In genomic region chrX:98890072-98890405, GRCm38 (mm10) we compare ENCODE assay signal across 8 mouse cellular contexts. TPM values are rescaled to one million over a fixed set of nuclear protein-coding genes. Genes with fewer than 3 reads are reported as not detected.
DNase-seq lines count a peak whose midpoint lies in the region; ATAC-seq lines count a peak whose summit lies in the region.

No protein-coding gene starts in this region.

- H3K27me3 ChIP-seq in kidney, embryonic 16.5 days (ENCODE audit: insufficient read depth, low read length), result peaks cover 19% of the 10 kb centered on the region; the same call in 1 of the 2 replicates
- peaks cover 60% of the 10 kb centered on the region for H3K27me3 ChIP-seq in embryonic facial prominence, embryonic 10.5 days (replicated peaks; ENCODE audit: low read depth, poor library complexity, severe bottlenecking)
- no peaks in the 10 kb centered on the region for H3K27me3 ChIP-seq in hindbrain, embryonic 15.5 days
- no peaks in the 10 kb centered on the region; the same call in 1 of the 2 replicates for H3K27me3 ChIP-seq in midbrain, embryonic 13.5 days

- H3K9ac ChIP-seq in kidney, embryonic 16.5 days (replicated peaks; ENCODE audit: low read length), result peak overlapping the region; percentile 66
- peak overlapping the region; percentile 62 for H3K9ac ChIP-seq in hindbrain, embryonic 15.5 days
- peak overlapping the region; percentile 73 for H3K9ac ChIP-seq in midbrain, embryonic 13.5 days (replicated peaks)

- H3K4me2 ChIP-seq in kidney, embryonic 16.5 days (replicated peaks; ENCODE audit: low read depth, low read length), result peak overlapping the region; percentile 61
- H3K4me2 ChIP-seq in hindbrain, embryonic 15.5 days, result peak overlapping the region; percentile 56
- H3K4me2 ChIP-seq in midbrain, embryonic 13.5 days (replicated peaks), result peak overlapping the region; percentile 58

- H3K4me3 ChIP-seq in kidney, embryonic 16.5 days (ENCODE audit: low read length), result peak overlapping the region; percentile 57
- H3K4me3 ChIP-seq in embryonic facial prominence, embryonic 10.5 days, result peak overlapping the region; percentile 64
- H3K4me3 ChIP-seq in hindbrain, embryonic 15.5 days, result peak overlapping the region; percentile 58
- H3K4me3 ChIP-seq in midbrain, embryonic 13.5 days (replicated peaks), result peak overlapping the region; percentile 58

- 24% methylated on average over 14 of the region's 14 CpGs for WGBS in kidney, embryonic 16.5 days
- 12% methylated on average over 14 of the region's 14 CpGs for WGBS in embryonic facial prominence, embryonic 10.5 days
- 19% methylated on average over 14 of the region's 14 CpGs for WGBS in hindbrain, embryonic 15.5 days
- WGBS in midbrain, embryonic 13.5 days, result 14% methylated on average over 14 of the region's 14 CpGs

- no peak for DNase-seq in kidney, adult 9 months
- no peak for DNase-seq in embryonic facial prominence, embryonic 10.5 days (ENCODE audit: low spot score)
- DNase-seq in spleen, postnatal 4 days (ENCODE audit: low spot score in 2 of 2), result no peak
- no peak for DNase-seq in adrenal gland, postnatal 25 days
- DNase-seq in gastrocnemius, postnatal 36 days, result no peak

- H3K4me1 ChIP-seq in kidney, embryonic 16.5 days (ENCODE audit: insufficient read depth, low read length), result peaks cover 4% of the 10 kb centered on the region; the same call in 1 of the 2 replicates
- 0 out of 2 replicates have a peak, but pooled peaks cover 3% of the 10 kb centered on the region for H3K4me1 ChIP-seq in embryonic facial prominence, embryonic 10.5 days
- H3K4me1 ChIP-seq in hindbrain, embryonic 15.5 days (replicated peaks), result peaks cover 3% of the 10 kb centered on the region
- H3K4me1 ChIP-seq in midbrain, embryonic 13.5 days (replicated peaks), result peaks cover 21% of the 10 kb centered on the region

- H3K9me3 ChIP-seq in kidney, embryonic 16.5 days (ENCODE audit: low read length), result no peaks in the 10 kb centered on the region
- H3K9me3 ChIP-seq in embryonic facial prominence, embryonic 10.5 days, result no peaks in the 10 kb centered on the region
- H3K9me3 ChIP-seq in hindbrain, embryonic 15.5 days, result no peaks in the 10 kb centered on the region
- no peaks in the 10 kb centered on the region for H3K9me3 ChIP-seq in midbrain, embryonic 13.5 days

- intact Hi-C loops in gastrocnemius, postnatal 36 days (cut with DNase I), result no loop called here

- H3K27ac ChIP-seq in kidney, embryonic 16.5 days (ENCODE audit: low read length), result peak overlapping the region; percentile 78; the same call in 1 of the 2 replicates
- H3K27ac ChIP-seq in embryonic facial prominence, embryonic 10.5 days (replicated peaks), result peak overlapping the region; percentile 84
- peak overlapping the region; percentile 88 for H3K27ac ChIP-seq in hindbrain, embryonic 15.5 days (replicated peaks)
- peak overlapping the region; percentile 89 for H3K27ac ChIP-seq in midbrain, embryonic 13.5 days

- no peaks in the 10 kb centered on the region for H3K36me3 ChIP-seq in kidney, embryonic 16.5 days (ENCODE audit: insufficient read depth, low read length)
- no peaks in the 10 kb centered on the region for H3K36me3 ChIP-seq in embryonic facial prominence, embryonic 10.5 days (replicated peaks)
- no peaks in the 10 kb centered on the region for H3K36me3 ChIP-seq in hindbrain, embryonic 15.5 days
- no peaks in the 10 kb centered on the region for H3K36me3 ChIP-seq in midbrain, embryonic 13.5 days

- ATAC-seq in kidney, embryonic 16.5 days (ENCODE audit: low FRiP score, low TSS enrichment), result no peak; the same call in 1 of the 2 replicates
- no peak; the same call in 1 of the 2 replicates for ATAC-seq in hindbrain, embryonic 15.5 days (ENCODE audit: low FRiP score, low read depth)
- ATAC-seq in midbrain, embryonic 13.5 days, result peak; percentile 63

RNA-seq across cellular contexts. Expression of gene Ophn1, which starts 0.8 kb away (rescaled TPM):
- 16.0 and 16.3 TPM in 2 replicates for polyA plus RNA-seq in kidney, embryonic 16.5 days (2015; fragmentation: Nextera tagmentation; extraction: Ambion mirVana)
- 12.2 and 13.3 TPM in 2 replicates for polyA plus RNA-seq in embryonic facial prominence, embryonic 10.5 days (2016; fragmentation: Nextera tagmentation; extraction: Ambion mirVana)
- 40.2 and 40.8 TPM in 2 replicates for polyA plus RNA-seq in hindbrain, embryonic 15.5 days (2015; fragmentation: Nextera tagmentation; extraction: Ambion mirVana)
- 41.8 and 43.8 TPM in 2 replicates for polyA plus RNA-seq in midbrain, embryonic 13.5 days (2015; fragmentation: Nextera tagmentation; extraction: Ambion mirVana)
- total RNA-seq in adrenal gland, postnatal 25 days (2021), result 13.3 and 16.1 TPM in 2 replicates
- 1 to 10 TPM; 3.7 to 3.9 TPM for total RNA-seq in gastrocnemius, postnatal 36 days (2021)

RNA-seq across cellular contexts. Expression of gene Yipf6, which starts 46.1 kb away (rescaled TPM):
- polyA plus RNA-seq in kidney, embryonic 16.5 days (2015; fragmentation: Nextera tagmentation; extraction: Ambion mirVana), result 24.2 and 24.5 TPM in 2 replicates
- 17.1 and 18.9 TPM in 2 replicates for polyA plus RNA-seq in embryonic facial prominence, embryonic 10.5 days (2016; fragmentation: Nextera tagmentation; extraction: Ambion mirVana)
- 15.5 and 16.5 TPM in 2 replicates for polyA plus RNA-seq in hindbrain, embryonic 15.5 days (2015; fragmentation: Nextera tagmentation; extraction: Ambion mirVana)
- 19.2 and 21.9 TPM in 2 replicates for polyA plus RNA-seq in midbrain, embryonic 13.5 days (2015; fragmentation: Nextera tagmentation; extraction: Ambion mirVana)
- 44.9 and 47.6 TPM in 2 replicates for total RNA-seq in adrenal gland, postnatal 25 days (2021)
- total RNA-seq in gastrocnemius, postnatal 36 days (2021), result 1 to 10 TPM; 8.7 to 9.0 TPM
